Mouse (Mus musculus) liver, postnatal 0 days (tissue): ENCODE measurements around the gene Megf6.

Experiments used
- CTCF ChIP-seq: sonication (generic); IDR thresholded peaks from 2 replicates; pipeline ENCODE4 v1.5.1; 2016; ENCODE audit warnings: antibody characterized with exemption, low read depth
- EP300 ChIP-seq: IDR thresholded peaks from 2 replicates; pipeline ENCODE4 v1.6.1; 2016; ENCODE audit warnings: antibody characterized with exemption, low read depth, mild to moderate bottlenecking

GRCm38 (mm10) chr4:154185001-154185400 is 14.5 kb downstream of the Megf6 start:
- no peak for TF ChIP-seq CTCF
- TF ChIP-seq EP300 = no peak
